Mouse (Mus musculus): ENCODE results near the gene Tmco3. TPM values are rescaled to one million over a fixed set of nuclear protein-coding genes. Genes with fewer than 3 reads are reported as not detected.
A peak's percentile ranks its signal among the peaks of the same experiment; 100 is the strongest.

Tmco3 gene
- 50.6 and 57.2 TPM in 2 replicates for polyA plus RNA-seq (2015; fragmentation: Nextera tagmentation; extraction: Ambion mirVana)

GRCm38 (mm10) chr8:13287692-13288623, at the start of gene Tmco3, which contains the start of gene Dcun1d2:
Tmco3 (plus strand) TSS chr8:13288190.
Dcun1d2 (minus strand) TSS chr8:13288131.
- peak within 1 kb of the TSS; percentile 90 for H3K4me2 ChIP-seq (ENCODE audit: low read length)
- H3K4me3 ChIP-seq (ENCODE audit: low read length), result peak within 1 kb of the TSS; percentile 81
- peaks cover 18% of the 10 kb centered on the region for H3K4me1 ChIP-seq (ENCODE audit: control insufficient read depth, insufficient read depth, low read depth, low read length)
- ATAC-seq, result peak; percentile 95
- peak within 1 kb of the TSS; percentile 93 for H3K27ac ChIP-seq (ENCODE audit: low read depth, low read length)
- peak within 1 kb of the TSS; percentile 89 for H3K9ac ChIP-seq (ENCODE audit: low read depth, low read length)
- under 1% methylated on average over 79 of the region's 79 CpGs for WGBS
- peaks cover 4% of the 10 kb centered on the region; the same call in 1 of the 2 replicates for H3K36me3 ChIP-seq (ENCODE audit: control insufficient read depth, insufficient read depth, low read length)
- H3K27me3 ChIP-seq (replicated peaks; ENCODE audit: control insufficient read depth, insufficient read depth, low read length), result no peaks in the 10 kb centered on the region
- no peaks in the 10 kb centered on the region for H3K9me3 ChIP-seq (ENCODE audit: control insufficient read depth, low read length)

GRCm38 (mm10) chr8:13240055-13240454, 47.9 kb upstream of the Tmco3 start:
- Histone ChIP-seq H3K9ac (ENCODE audit: low read depth, low read length) (no peak overlapping the region), H3K36me3 (ENCODE audit: control insufficient read depth, insufficient read depth, low read length) (no peaks in the 10 kb centered on the region), H3K9me3 (ENCODE audit: control insufficient read depth, low read length) (no peaks in the 10 kb centered on the region), H3K27me3 (replicated peaks; ENCODE audit: control insufficient read depth, insufficient read depth, low read length) (no peaks in the 10 kb centered on the region), H3K4me3 (ENCODE audit: low read length) (no peak overlapping the region), H3K4me1 (ENCODE audit: control insufficient read depth, insufficient read depth, low read depth, low read length) (no peaks in the 10 kb centered on the region), H3K27ac (ENCODE audit: low read depth, low read length) (no peak overlapping the region), H3K4me2 (ENCODE audit: low read length) (no peak overlapping the region)
- 92% methylated on average over 9 of the region's 9 CpGs for WGBS
- ATAC-seq, result no peak

DNA sequence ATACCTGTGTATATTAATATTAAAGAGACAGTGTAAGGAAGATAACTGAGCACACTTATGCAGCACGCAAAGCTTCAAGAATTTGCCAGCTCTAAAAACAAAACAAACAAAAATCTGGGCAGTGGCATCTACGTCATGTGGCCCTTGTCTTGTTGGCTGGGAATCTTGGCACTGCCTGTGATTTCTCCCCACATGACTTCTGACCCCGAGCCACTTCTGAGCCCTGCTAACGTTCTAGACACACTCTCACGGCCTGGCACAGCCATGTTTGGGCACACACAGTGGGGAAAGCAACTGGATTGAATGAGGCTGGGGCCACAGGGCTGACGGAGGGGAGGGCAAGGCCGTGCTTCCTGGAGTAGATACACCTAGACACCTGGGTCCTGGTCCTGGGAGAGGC, 47.3 kb upstream of the Tmco3 start:
- H3K36me3 ChIP-seq (ENCODE audit: control insufficient read depth, insufficient read depth, low read length), result no peaks in the 10 kb centered on the region
- no peak overlapping the region for H3K4me3 ChIP-seq (ENCODE audit: low read length)
- H3K9me3 ChIP-seq (ENCODE audit: control insufficient read depth, low read length), result no peaks in the 10 kb centered on the region
- H3K9ac ChIP-seq (ENCODE audit: low read depth, low read length), result no peak overlapping the region
- no peak overlapping the region for H3K4me2 ChIP-seq (ENCODE audit: low read length)
- no peaks in the 10 kb centered on the region for H3K27me3 ChIP-seq (replicated peaks; ENCODE audit: control insufficient read depth, insufficient read depth, low read length)
- no peaks in the 10 kb centered on the region for H3K4me1 ChIP-seq (ENCODE audit: control insufficient read depth, insufficient read depth, low read depth, low read length)
- no peak overlapping the region for H3K27ac ChIP-seq (ENCODE audit: low read depth, low read length)
- no peak for ATAC-seq
- 76% methylated on average over 7 of the region's 7 CpGs for WGBS

- Histone ChIP-seq H3K4me1 (ENCODE audit: control insufficient read depth, insufficient read depth, low read depth, low read length) (no peaks in the 10 kb centered on the region), H3K4me3 (ENCODE audit: low read length) (no peak overlapping the region), H3K27ac (ENCODE audit: low read depth, low read length) (no peak overlapping the region), H3K4me2 (ENCODE audit: low read length) (no peak overlapping the region), H3K27me3 (replicated peaks; ENCODE audit: control insufficient read depth, insufficient read depth, low read length) (no peaks in the 10 kb centered on the region), H3K36me3 (ENCODE audit: control insufficient read depth, insufficient read depth, low read length) (no peaks in the 10 kb centered on the region), H3K9me3 (ENCODE audit: control insufficient read depth, low read length) (no peaks in the 10 kb centered on the region), H3K9ac (ENCODE audit: low read depth, low read length) (no peak overlapping the region)
- WGBS, result 78% methylated on average over 10 of the region's 10 CpGs
- no peak for ATAC-seq
Measured at GRCm38 (mm10) chr8:13242985-13243870, 44.8 kb upstream of the Tmco3 start.

GRCm38 (mm10) chr8:13244343-13244880, 43.6 kb upstream of the Tmco3 start:
- H3K4me1 ChIP-seq (ENCODE audit: control insufficient read depth, insufficient read depth, low read depth, low read length), result no peaks in the 10 kb centered on the region
- no peak for ATAC-seq
- H3K4me3 ChIP-seq (ENCODE audit: low read length), result no peak overlapping the region
- 92% methylated on average over 11 of the region's 11 CpGs for WGBS
- H3K27me3 ChIP-seq (replicated peaks; ENCODE audit: control insufficient read depth, insufficient read depth, low read length), result no peaks in the 10 kb centered on the region
- H3K9me3 ChIP-seq (ENCODE audit: control insufficient read depth, low read length), result no peaks in the 10 kb centered on the region
- H3K36me3 ChIP-seq (ENCODE audit: control insufficient read depth, insufficient read depth, low read length), result no peaks in the 10 kb centered on the region
- no peak overlapping the region for H3K27ac ChIP-seq (ENCODE audit: low read depth, low read length)
- H3K4me2 ChIP-seq (ENCODE audit: low read length), result no peak overlapping the region
- H3K9ac ChIP-seq (ENCODE audit: low read depth, low read length), result no peak overlapping the region

DNA sequence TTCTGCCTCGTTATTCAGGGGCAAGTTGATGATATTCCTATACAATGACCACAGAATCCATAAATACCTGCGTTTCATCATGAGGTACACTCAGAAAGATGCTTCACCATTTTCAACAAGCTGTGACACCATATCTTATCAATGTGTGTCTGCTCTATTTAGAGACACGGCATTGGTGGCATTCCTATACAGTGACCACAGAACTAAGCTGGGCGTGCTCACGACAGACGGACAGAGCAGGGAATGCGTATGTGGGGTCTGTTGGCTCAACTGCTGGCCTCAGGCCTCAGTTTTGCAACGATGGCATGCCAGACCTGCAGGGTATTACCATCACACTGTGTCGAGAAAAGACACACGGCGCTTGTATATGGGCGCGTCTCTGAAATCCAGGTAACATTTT, 35.2 kb upstream of the Tmco3 start:
- ATAC-seq, result no peak
- H3K4me1 ChIP-seq (ENCODE audit: control insufficient read depth, insufficient read depth, low read depth, low read length), result no peaks in the 10 kb centered on the region
- WGBS, result 93% methylated on average over 13 of the region's 13 CpGs
- no peak overlapping the region for H3K9ac ChIP-seq (ENCODE audit: low read depth, low read length)
- H3K27ac ChIP-seq (ENCODE audit: low read depth, low read length), result no peak overlapping the region
- H3K9me3 ChIP-seq (ENCODE audit: control insufficient read depth, low read length), result no peaks in the 10 kb centered on the region
- no peaks in the 10 kb centered on the region for H3K27me3 ChIP-seq (replicated peaks; ENCODE audit: control insufficient read depth, insufficient read depth, low read length)
- no peak overlapping the region for H3K4me3 ChIP-seq (ENCODE audit: low read length)
- no peak overlapping the region for H3K4me2 ChIP-seq (ENCODE audit: low read length)
- peaks cover 14% of the 10 kb centered on the region for H3K36me3 ChIP-seq (ENCODE audit: control insufficient read depth, insufficient read depth, low read length)

DNA sequence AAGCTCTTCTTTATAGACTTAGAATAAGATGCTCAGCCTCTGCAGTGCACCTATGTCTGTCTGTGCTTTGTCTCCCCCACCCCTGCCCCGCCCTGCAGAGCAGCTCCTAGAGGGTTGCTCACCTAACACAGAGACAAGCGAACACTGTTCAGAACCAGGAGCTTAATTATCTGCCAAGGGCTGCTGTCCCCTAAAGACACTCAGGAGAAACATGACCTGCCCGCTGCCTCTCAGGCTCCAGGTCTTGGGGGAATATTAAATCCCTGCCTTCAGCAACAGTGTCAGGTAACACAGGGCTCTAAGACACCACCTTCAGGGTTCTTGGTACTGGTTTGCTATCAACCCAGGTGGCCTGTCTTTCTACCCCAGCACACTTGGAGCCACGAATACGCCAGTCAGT, 34.6 kb upstream of the Tmco3 start:
- Histone ChIP-seq H3K4me1 (ENCODE audit: control insufficient read depth, insufficient read depth, low read depth, low read length) (no peaks in the 10 kb centered on the region), H3K9ac (ENCODE audit: low read depth, low read length) (no peak overlapping the region), H3K9me3 (ENCODE audit: control insufficient read depth, low read length) (no peaks in the 10 kb centered on the region), H3K4me2 (ENCODE audit: low read length) (no peak overlapping the region), H3K27ac (ENCODE audit: low read depth, low read length) (no peak overlapping the region), H3K27me3 (replicated peaks; ENCODE audit: control insufficient read depth, insufficient read depth, low read length) (no peaks in the 10 kb centered on the region), H3K4me3 (ENCODE audit: low read length) (no peak overlapping the region), H3K36me3 (ENCODE audit: control insufficient read depth, insufficient read depth, low read length) (peaks cover 19% of the 10 kb centered on the region)
- WGBS, result 91% methylated on average over 5 of the region's 5 CpGs
- ATAC-seq, result no peak

DNA sequence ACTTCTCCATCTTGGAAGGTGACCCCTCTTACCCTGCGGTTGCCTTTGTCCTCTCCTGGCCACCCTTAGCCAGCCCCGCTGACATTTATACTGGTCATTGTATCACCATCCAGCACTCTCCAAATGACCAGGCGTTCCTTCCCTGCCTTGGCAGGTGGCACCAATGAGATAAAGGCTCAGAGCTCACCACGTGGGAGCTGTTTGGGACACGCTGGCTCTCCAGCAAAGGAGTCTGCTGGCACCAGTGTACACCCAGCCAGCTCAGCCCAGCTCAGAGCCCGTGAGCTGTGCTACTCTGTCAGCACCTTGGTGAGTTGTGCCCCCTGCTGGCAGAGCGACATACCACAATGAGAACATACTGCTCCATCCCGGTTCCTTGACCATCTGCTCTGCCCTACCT, 34.0 kb upstream of the Tmco3 start, which contains the start of gene Adprhl1:
TSS of gene Adprhl1 (minus strand) at position 144 of the 400 bp plus-strand sequence.
- Histone ChIP-seq H3K27me3 (replicated peaks; ENCODE audit: control insufficient read depth, insufficient read depth, low read length) (no peaks in the 10 kb centered on the region), H3K4me3 (ENCODE audit: low read length) (no peak within 1 kb of the TSS), H3K4me1 (ENCODE audit: control insufficient read depth, insufficient read depth, low read depth, low read length) (no peaks in the 10 kb centered on the region), H3K9me3 (ENCODE audit: control insufficient read depth, low read length) (no peaks in the 10 kb centered on the region), H3K36me3 (ENCODE audit: control insufficient read depth, insufficient read depth, low read length) (peaks cover 23% of the 10 kb centered on the region), H3K4me2 (ENCODE audit: low read length) (no peak within 1 kb of the TSS), H3K9ac (ENCODE audit: low read depth, low read length) (no peak within 1 kb of the TSS), H3K27ac (ENCODE audit: low read depth, low read length) (no peak within 1 kb of the TSS)
- peak; percentile 68 for ATAC-seq
- WGBS, result 39% methylated on average over 8 of the region's 8 CpGs
